Mouse (Mus musculus): ENCODE measurements around the gene Rcor2.

Gene Rcor2

GRCm38 (mm10) chr19:7267091-7267741, at the start of gene Rcor2:
Gene Rcor2, plus strand, starts transcription at chr19:7267325.
- peak; percentile 31 to 32 for DNase-seq (ENCODE audit: low spot score in 2 of 2)

GRCm38 (mm10) chr19:7217926-7218267, 49.2 kb upstream of the Rcor2 start:
- no peak for DNase-seq (ENCODE audit: low spot score in 2 of 2)

- DNase-seq (ENCODE audit: low spot score in 2 of 2), result no peak
Measured at GRCm38 (mm10) chr19:7218753-7219152, 48.4 kb upstream of the Rcor2 start.

GRCm38 (mm10) chr19:7222196-7222595, 44.9 kb upstream of the Rcor2 start:
- DNase-seq (ENCODE audit: low spot score in 2 of 2), result no peak

GRCm38 (mm10) chr19:7223488-7223887, 43.6 kb upstream of the Rcor2 start:
- DNase-seq (ENCODE audit: low spot score in 2 of 2), result no peak

- DNase-seq (ENCODE audit: low spot score in 2 of 2), result no peak
Measured at GRCm38 (mm10) chr19:7224253-7224652, 42.9 kb upstream of the Rcor2 start.

GRCm38 (mm10) chr19:7225096-7225690, 41.9 kb upstream of the Rcor2 start:
- DNase-seq (ENCODE audit: low spot score in 2 of 2), result no peak

GRCm38 (mm10) chr19:7226511-7226914, 40.6 kb upstream of the Rcor2 start:
- DNase-seq (ENCODE audit: low spot score in 2 of 2), result peak; percentile 55 to 59

GRCm38 (mm10) chr19:7234537-7235221, 32.4 kb upstream of the Rcor2 start:
- DNase-seq (ENCODE audit: low spot score in 2 of 2), result peak; percentile 77

GRCm38 (mm10) chr19:7235461-7235860, 31.7 kb upstream of the Rcor2 start:
- no peak for DNase-seq (ENCODE audit: low spot score in 2 of 2)

- DNase-seq (ENCODE audit: low spot score in 2 of 2), result no peak
Measured at GRCm38 (mm10) chr19:7236011-7236410, 31.1 kb upstream of the Rcor2 start.

- no peak for DNase-seq (ENCODE audit: low spot score in 2 of 2)
Measured at GRCm38 (mm10) chr19:7236742-7237141, 30.4 kb upstream of the Rcor2 start.

GRCm38 (mm10) chr19:7239574-7239973, 27.6 kb upstream of the Rcor2 start:
- DNase-seq (ENCODE audit: low spot score in 2 of 2), result no peak

- DNase-seq (ENCODE audit: low spot score in 2 of 2), result peak in 1 of 2 experiments; percentile 28
Measured at GRCm38 (mm10) chr19:7240291-7240690, 26.8 kb upstream of the Rcor2 start.

- DNase-seq (ENCODE audit: low spot score in 2 of 2), result peak; percentile 94 to 95
Measured at GRCm38 (mm10) chr19:7240782-7241690, 26.1 kb upstream of the Rcor2 start, which contains the start of gene Naa40. Gene Naa40, minus strand, starts transcription at chr19:7241183.

GRCm38 (mm10) chr19:7246021-7246420, 21.1 kb upstream of the Rcor2 start:
- no peak for DNase-seq (ENCODE audit: low spot score in 2 of 2)

- DNase-seq (ENCODE audit: low spot score in 2 of 2), result no peak
Measured at GRCm38 (mm10) chr19:7257881-7258280, 9.2 kb upstream of the Rcor2 start.

- no peak for DNase-seq (ENCODE audit: low spot score in 2 of 2)
Measured at GRCm38 (mm10) chr19:7261476-7261875, 5.6 kb upstream of the Rcor2 start.

GRCm38 (mm10) chr19:7261964-7262363, 5.2 kb upstream of the Rcor2 start:
- DNase-seq (ENCODE audit: low spot score in 2 of 2), result no peak

GRCm38 (mm10) chr19:7262592-7262991, 4.5 kb upstream of the Rcor2 start:
- DNase-seq (ENCODE audit: low spot score in 2 of 2), result no peak

- DNase-seq (ENCODE audit: low spot score in 2 of 2), result peak; percentile 68
Measured at GRCm38 (mm10) chr19:7264088-7264765, 2.9 kb upstream of the Rcor2 start.

Data from spleen, postnatal 36 days (tissue).